Mouse (Mus musculus): ENCODE results near the gene Kcnd3. TPM values are rescaled to one million over a fixed set of nuclear protein-coding genes. Genes with fewer than 3 reads are reported as not detected.

Kcnd3 gene
- polyA plus RNA-seq, 1 experiment from 2014 or later = 15.9 TPM

DNA sequence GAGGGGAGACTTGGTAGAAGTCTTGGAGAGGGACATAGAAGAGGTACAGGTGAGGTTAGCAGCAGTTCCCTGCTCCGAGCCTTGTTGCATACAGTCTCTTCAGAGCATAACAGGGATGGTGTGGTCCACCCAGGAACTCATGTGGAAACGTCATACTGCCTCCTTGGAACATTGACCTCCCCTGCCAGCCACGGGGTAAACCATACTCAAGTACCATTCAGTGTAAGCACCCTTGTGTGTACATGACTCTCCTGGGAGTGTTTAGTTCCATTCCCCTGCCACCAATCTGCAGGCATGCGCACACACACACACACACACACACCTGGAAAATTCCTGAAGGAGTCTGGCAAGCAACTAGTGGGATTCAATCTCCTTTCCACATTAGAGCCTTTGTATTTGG is 90.6 kb downstream of the Kcnd3 start:
- H3K4me1 ChIP-seq (ENCODE audit: control insufficient read depth, insufficient read depth, low read length) = peaks cover 19% of the 10 kb centered on the region
- 85% methylated on average over 4 of the region's 4 CpGs for WGBS

DNA sequence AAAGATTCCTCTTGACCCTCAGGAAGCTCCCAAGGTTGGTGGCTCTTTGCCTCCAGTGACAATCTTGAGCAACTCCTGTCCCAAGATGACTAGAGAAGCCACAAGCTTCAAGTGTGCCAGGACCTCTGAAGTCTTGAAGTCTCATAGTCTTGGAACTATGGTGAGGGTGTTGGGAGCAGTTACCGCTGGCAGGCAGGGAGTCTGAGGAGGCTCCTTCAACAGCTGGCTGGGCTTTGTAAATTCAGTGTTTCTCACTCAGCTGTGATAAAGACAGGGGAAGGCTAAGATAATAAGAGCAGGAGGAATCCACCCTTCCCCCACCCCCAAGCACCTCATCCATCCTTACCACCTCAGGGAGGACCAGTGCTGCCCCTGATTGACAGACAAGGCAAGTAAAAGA is 92.0 kb downstream of the Kcnd3 start:
- no peak overlapping the region for H3K9ac ChIP-seq (replicated peaks; ENCODE audit: low read length)
- H3K36me3 ChIP-seq (ENCODE audit: control insufficient read depth, insufficient read depth, low read length) = no peaks in the 10 kb centered on the region
- no peak overlapping the region for H3K27ac ChIP-seq (replicated peaks; ENCODE audit: low read depth, low read length)
- H3K4me1 ChIP-seq (ENCODE audit: control insufficient read depth, insufficient read depth, low read length) = peaks cover 9% of the 10 kb centered on the region
- no peak for DNase-seq
- ATAC-seq (ENCODE audit: low FRiP score, low TSS enrichment) = no peak
- no peak overlapping the region for H3K4me2 ChIP-seq (ENCODE audit: low read length)
- H3K9me3 ChIP-seq (ENCODE audit: control insufficient read depth, low read length) = no peaks in the 10 kb centered on the region
- WGBS = 88% methylated on average over 1 of the region's 1 CpGs
- no peak overlapping the region for H3K4me3 ChIP-seq (replicated peaks; ENCODE audit: low read depth, low read length)
- H3K27me3 ChIP-seq (ENCODE audit: control insufficient read depth, insufficient read depth, low read length) = no peaks in the 10 kb centered on the region

More for the DNA sequence above, 90.6 kb downstream of the Kcnd3 start:
- no peaks in the 10 kb centered on the region for H3K9me3 ChIP-seq (ENCODE audit: control insufficient read depth, low read length)
- no peak overlapping the region for H3K27ac ChIP-seq (replicated peaks; ENCODE audit: low read depth, low read length)
- no peak overlapping the region for H3K9ac ChIP-seq (replicated peaks; ENCODE audit: low read length)
- no peaks in the 10 kb centered on the region for H3K36me3 ChIP-seq (ENCODE audit: control insufficient read depth, insufficient read depth, low read length)
- no peaks in the 10 kb centered on the region for H3K27me3 ChIP-seq (ENCODE audit: control insufficient read depth, insufficient read depth, low read length)
- DNase-seq (no peak), ATAC-seq (ENCODE audit: low FRiP score, low TSS enrichment) (no peak)
- no peak overlapping the region for H3K4me2 ChIP-seq (ENCODE audit: low read length)
- no peak overlapping the region for H3K4me3 ChIP-seq (replicated peaks; ENCODE audit: low read depth, low read length)

DNA sequence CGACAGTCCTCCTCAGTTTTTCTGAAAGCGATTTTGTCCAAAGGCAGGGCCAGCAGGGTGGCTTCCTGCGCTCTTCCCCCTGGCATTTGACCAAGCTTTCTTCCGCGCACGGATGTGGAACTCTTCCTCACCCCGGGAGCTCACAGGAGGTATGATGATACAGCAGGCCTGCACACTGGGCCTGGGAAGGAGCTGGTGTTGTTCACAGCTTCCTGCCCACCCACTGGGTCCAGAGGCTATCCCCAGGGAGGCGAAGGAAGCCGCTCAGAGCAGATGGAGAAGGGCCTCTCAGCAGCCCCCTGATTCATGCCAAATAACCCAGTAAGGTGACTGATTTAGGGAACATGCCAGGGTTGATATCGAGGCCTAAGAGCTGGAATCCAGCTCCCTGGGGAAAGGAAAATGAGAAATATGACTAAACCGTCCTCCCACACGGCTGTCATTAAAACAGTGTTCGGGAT is 94.5 kb downstream of the Kcnd3 start:
- DNase-seq (no peak), ATAC-seq (ENCODE audit: low FRiP score, low TSS enrichment) (no peak)
- Histone ChIP-seq H3K4me3 (replicated peaks; ENCODE audit: low read depth, low read length) (no peak overlapping the region), H3K9me3 (ENCODE audit: control insufficient read depth, low read length) (no peaks in the 10 kb centered on the region), H3K4me2 (ENCODE audit: low read length) (no peak overlapping the region), H3K27me3 (ENCODE audit: control insufficient read depth, insufficient read depth, low read length) (no peaks in the 10 kb centered on the region), H3K36me3 (ENCODE audit: control insufficient read depth, insufficient read depth, low read length) (no peaks in the 10 kb centered on the region), H3K4me1 (ENCODE audit: control insufficient read depth, insufficient read depth, low read length) (peaks cover 4% of the 10 kb centered on the region; the same call in 1 of the 2 replicates), H3K9ac (replicated peaks; ENCODE audit: low read length) (no peak overlapping the region; the same call in 1 of the 2 replicates), H3K27ac (replicated peaks; ENCODE audit: low read depth, low read length) (no peak overlapping the region)
- WGBS = 40% methylated on average over 13 of the region's 13 CpGs

DNA sequence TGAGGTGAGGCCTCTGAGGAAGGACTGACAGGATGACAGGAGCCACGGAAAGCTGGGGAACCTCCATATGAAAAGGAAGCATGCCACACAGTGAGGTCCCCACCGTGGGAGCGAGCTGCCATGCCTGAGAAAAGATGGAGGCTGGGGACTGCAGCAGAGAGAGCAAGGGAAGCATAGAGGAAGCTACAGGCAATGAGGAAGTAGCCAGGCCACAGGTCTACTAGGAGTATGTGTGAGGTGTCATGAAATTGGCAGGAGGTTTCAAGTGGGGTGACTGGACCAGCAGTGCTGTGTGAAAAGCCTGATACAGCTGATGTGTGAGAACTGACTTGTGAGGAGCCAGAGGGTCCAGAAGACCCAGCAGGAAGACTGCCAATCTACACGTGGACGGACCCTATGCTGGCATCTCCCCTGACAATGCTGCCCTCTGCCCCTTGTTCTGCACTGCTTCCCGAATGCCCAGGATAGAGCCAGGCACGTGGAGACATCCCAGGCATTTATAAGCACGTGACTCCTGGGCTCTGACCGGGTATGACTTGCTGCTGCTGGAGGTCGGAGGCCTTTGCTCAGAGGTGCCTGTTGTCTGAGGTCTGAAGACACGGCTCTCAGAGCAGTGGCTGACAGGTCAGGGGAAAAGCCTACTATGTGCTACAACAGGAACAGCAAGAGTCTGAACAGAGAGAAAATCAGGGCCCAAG is 96.1 kb downstream of the Kcnd3 start:
- no peaks in the 10 kb centered on the region for H3K9me3 ChIP-seq (ENCODE audit: control insufficient read depth, low read length)
- no peaks in the 10 kb centered on the region for H3K36me3 ChIP-seq (ENCODE audit: control insufficient read depth, insufficient read depth, low read length)
- ATAC-seq (ENCODE audit: low FRiP score, low TSS enrichment) (no peak), DNase-seq (no peak)
- no peak overlapping the region for H3K9ac ChIP-seq (replicated peaks; ENCODE audit: low read length)
- WGBS = 74% methylated on average over 11 of the region's 11 CpGs
- no peaks in the 10 kb centered on the region for H3K27me3 ChIP-seq (ENCODE audit: control insufficient read depth, insufficient read depth, low read length)
- no peak overlapping the region for H3K4me2 ChIP-seq (ENCODE audit: low read length)
- H3K4me3 ChIP-seq (replicated peaks; ENCODE audit: low read depth, low read length) = no peak overlapping the region
- H3K27ac ChIP-seq (replicated peaks; ENCODE audit: low read depth, low read length) = no peak overlapping the region
- peaks cover 4% of the 10 kb centered on the region; the same call in 1 of the 2 replicates for H3K4me1 ChIP-seq (ENCODE audit: control insufficient read depth, insufficient read depth, low read length)

DNA sequence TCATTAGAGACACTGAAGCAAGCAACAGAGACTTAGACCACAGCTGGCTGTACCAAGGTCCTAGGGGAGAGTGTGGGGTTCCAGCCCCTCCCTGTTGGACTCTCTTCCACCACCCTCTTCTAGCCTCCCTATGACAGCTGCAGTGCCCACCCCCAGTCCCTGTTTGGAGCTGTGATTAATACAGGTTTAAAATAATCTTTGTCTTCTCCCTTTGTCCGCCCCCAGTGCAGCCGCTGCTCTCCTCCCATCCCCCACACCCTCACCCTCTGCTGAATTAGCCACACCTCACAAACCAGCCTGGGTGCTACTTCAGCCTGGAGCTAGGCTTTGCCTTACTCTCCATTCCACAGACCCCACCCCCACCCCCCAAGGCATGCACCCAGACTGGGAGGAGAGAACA is 107.3 kb downstream of the Kcnd3 start:
- no peaks in the 10 kb centered on the region for H3K27me3 ChIP-seq (ENCODE audit: control insufficient read depth, insufficient read depth, low read length)
- no peaks in the 10 kb centered on the region for H3K36me3 ChIP-seq (ENCODE audit: control insufficient read depth, insufficient read depth, low read length)
- peak; percentile 63 for ATAC-seq (ENCODE audit: low FRiP score, low TSS enrichment)
- H3K4me1 ChIP-seq (ENCODE audit: control insufficient read depth, insufficient read depth, low read length) = peaks cover 11% of the 10 kb centered on the region; the same call in 1 of the 2 replicates
- WGBS = 13% methylated on average over 1 of the region's 2 CpGs
- no peak overlapping the region for H3K4me3 ChIP-seq (replicated peaks; ENCODE audit: low read depth, low read length)
- H3K4me2 ChIP-seq (ENCODE audit: low read length) = no peak overlapping the region
- no peak for DNase-seq
- H3K9ac ChIP-seq (replicated peaks; ENCODE audit: low read length) = no peak overlapping the region
- peak overlapping the region; percentile 33; the same call in 1 of the 2 replicates for H3K27ac ChIP-seq (replicated peaks; ENCODE audit: low read depth, low read length)
- H3K9me3 ChIP-seq (ENCODE audit: control insufficient read depth, low read length) = no peaks in the 10 kb centered on the region

DNA sequence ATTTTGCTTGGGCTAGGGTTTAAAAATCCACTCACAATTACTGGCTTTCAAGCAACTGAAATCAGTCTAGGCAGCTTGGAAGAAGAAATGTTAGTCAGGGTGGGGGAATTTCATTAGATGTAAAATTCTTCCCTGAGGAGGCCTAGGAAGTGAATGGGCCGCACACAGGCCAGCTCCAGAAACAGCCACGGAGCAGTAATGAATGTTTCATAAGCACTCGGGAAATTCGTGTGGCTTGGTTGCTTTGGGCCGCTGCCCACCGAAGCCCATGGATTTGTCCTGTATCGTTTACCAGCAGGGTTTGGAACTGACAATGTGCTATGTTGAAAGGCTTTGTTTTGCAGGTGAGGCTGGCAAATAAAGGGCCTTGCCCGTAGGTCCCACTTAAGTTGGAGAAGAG is 114.8 kb downstream of the Kcnd3 start:
- Histone ChIP-seq H3K4me2 (ENCODE audit: low read length) (no peak overlapping the region), H3K27ac (replicated peaks; ENCODE audit: low read depth, low read length) (peak overlapping the region; percentile 78; the same call in 1 of the 2 replicates), H3K9me3 (ENCODE audit: control insufficient read depth, low read length) (no peaks in the 10 kb centered on the region), H3K9ac (replicated peaks; ENCODE audit: low read length) (no peak overlapping the region), H3K4me3 (replicated peaks; ENCODE audit: low read depth, low read length) (no peak overlapping the region), H3K27me3 (ENCODE audit: control insufficient read depth, insufficient read depth, low read length) (no peaks in the 10 kb centered on the region), H3K36me3 (ENCODE audit: control insufficient read depth, insufficient read depth, low read length) (no peaks in the 10 kb centered on the region), H3K4me1 (ENCODE audit: control insufficient read depth, insufficient read depth, low read length) (peaks cover 58% of the 10 kb centered on the region)
- ATAC-seq (ENCODE audit: low FRiP score, low TSS enrichment) (no peak), DNase-seq (peak; percentile 55)
- WGBS = 22% methylated on average over 8 of the region's 8 CpGs

DNA sequence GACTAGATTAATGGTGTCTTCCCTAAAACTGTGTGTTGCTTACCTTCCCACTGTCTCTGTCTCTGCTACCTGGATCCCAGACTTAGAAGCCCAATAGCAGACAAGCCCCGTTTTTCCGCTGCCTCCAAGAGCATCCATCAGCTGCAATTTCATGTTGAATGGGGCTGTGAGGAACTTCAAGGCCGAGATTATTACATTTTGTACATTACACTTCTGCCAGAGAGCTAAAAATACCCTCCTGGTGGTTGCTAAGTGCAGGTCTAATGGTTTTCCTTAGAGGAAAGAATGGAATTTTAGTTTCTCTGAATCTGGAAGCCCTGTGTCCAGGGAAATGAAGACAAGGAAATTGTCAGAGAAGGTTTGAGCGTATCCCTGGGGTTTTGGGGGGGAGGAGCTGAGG is 115.3 kb downstream of the Kcnd3 start:
- Histone ChIP-seq H3K4me2 (ENCODE audit: low read length) (no peak overlapping the region), H3K4me3 (replicated peaks; ENCODE audit: low read depth, low read length) (no peak overlapping the region), H3K27ac (replicated peaks; ENCODE audit: low read depth, low read length) (peak overlapping the region; percentile 78), H3K9ac (replicated peaks; ENCODE audit: low read length) (no peak overlapping the region), H3K27me3 (ENCODE audit: control insufficient read depth, insufficient read depth, low read length) (no peaks in the 10 kb centered on the region), H3K36me3 (ENCODE audit: control insufficient read depth, insufficient read depth, low read length) (no peaks in the 10 kb centered on the region), H3K4me1 (ENCODE audit: control insufficient read depth, insufficient read depth, low read length) (peaks cover 58% of the 10 kb centered on the region), H3K9me3 (ENCODE audit: control insufficient read depth, low read length) (no peaks in the 10 kb centered on the region)
- ATAC-seq (ENCODE audit: low FRiP score, low TSS enrichment) (no peak), DNase-seq (no peak)
- 78% methylated on average over 4 of the region's 4 CpGs for WGBS

DNA sequence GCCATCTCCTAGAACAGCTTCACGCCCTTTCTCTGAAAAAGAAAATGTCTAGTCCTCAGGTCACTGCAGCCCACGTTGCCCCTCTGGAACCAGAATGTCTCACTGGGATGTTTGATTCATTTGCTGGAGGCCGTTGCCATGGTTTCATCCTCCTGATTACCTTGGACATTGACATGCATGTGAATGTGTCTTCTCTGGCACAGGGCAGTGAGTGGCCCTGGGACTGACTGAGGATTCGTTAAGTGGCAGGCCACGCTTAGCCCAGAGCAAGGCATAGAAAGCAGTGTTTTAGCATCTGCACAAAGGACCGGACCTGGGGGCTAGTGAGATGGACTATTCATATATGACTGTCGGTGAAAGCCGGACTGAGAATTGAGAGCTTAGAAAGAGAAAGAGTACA is 116.3 kb downstream of the Kcnd3 start:
- ATAC-seq (ENCODE audit: low FRiP score, low TSS enrichment) (no peak), DNase-seq (peak; percentile 64)
- Histone ChIP-seq H3K4me2 (ENCODE audit: low read length) (no peak overlapping the region; the same call in 1 of the 2 replicates), H3K27me3 (ENCODE audit: control insufficient read depth, insufficient read depth, low read length) (no peaks in the 10 kb centered on the region), H3K36me3 (ENCODE audit: control insufficient read depth, insufficient read depth, low read length) (no peaks in the 10 kb centered on the region), H3K9ac (replicated peaks; ENCODE audit: low read length) (no peak overlapping the region), H3K4me1 (ENCODE audit: control insufficient read depth, insufficient read depth, low read length) (peaks cover 58% of the 10 kb centered on the region), H3K27ac (replicated peaks; ENCODE audit: low read depth, low read length) (peak overlapping the region; percentile 78), H3K9me3 (ENCODE audit: control insufficient read depth, low read length) (no peaks in the 10 kb centered on the region), H3K4me3 (replicated peaks; ENCODE audit: low read depth, low read length) (no peak overlapping the region)
- 35% methylated on average over 8 of the region's 8 CpGs for WGBS

DNA sequence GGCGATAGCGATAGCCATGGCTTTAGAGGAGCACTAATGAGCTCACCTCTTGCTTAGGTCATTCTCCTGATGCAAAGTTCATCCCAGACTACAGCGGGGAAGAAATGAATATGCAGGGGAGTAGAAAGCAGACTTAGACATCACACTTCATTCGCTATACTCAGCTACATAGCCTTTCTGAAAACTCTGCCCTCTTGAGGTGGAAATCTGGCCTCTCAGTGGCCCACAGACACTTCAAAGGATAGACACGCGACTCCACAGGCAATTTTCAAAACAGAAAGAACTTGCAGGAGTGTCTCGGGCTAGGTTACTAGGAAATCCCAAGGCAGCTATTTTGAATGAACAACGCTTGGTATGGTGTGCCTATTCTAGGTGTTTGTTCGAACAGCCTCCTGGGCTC is 116.7 kb downstream of the Kcnd3 start:
- Histone ChIP-seq H3K27me3 (ENCODE audit: control insufficient read depth, insufficient read depth, low read length) (no peaks in the 10 kb centered on the region), H3K9ac (replicated peaks; ENCODE audit: low read length) (no peak overlapping the region; the same call in 1 of the 2 replicates), H3K4me2 (ENCODE audit: low read length) (peak overlapping the region; percentile 11), H3K36me3 (ENCODE audit: control insufficient read depth, insufficient read depth, low read length) (no peaks in the 10 kb centered on the region), H3K9me3 (ENCODE audit: control insufficient read depth, low read length) (no peaks in the 10 kb centered on the region), H3K4me1 (ENCODE audit: control insufficient read depth, insufficient read depth, low read length) (peaks cover 58% of the 10 kb centered on the region), H3K27ac (replicated peaks; ENCODE audit: low read depth, low read length) (peak overlapping the region; percentile 78), H3K4me3 (replicated peaks; ENCODE audit: low read depth, low read length) (no peak overlapping the region)
- WGBS = 58% methylated on average over 9 of the region's 9 CpGs
- DNase-seq (peak; percentile 59), ATAC-seq (ENCODE audit: low FRiP score, low TSS enrichment) (peak; percentile 10; the same call in 1 of the 2 replicates)

Measured in midbrain, embryonic 14.5 days (tissue).